Mouse (Mus musculus): ENCODE results near the gene Gbe1.

- TF ChIP-seq POLR2A (IDR thresholded peaks at IDR 0.05; ENCODE audit: borderline replicate concordance, low read depth, low read length): no peak
- no peak for TF ChIP-seq CTCF (IDR thresholded peaks at IDR 0.05; ENCODE audit: low read depth, low read length)
Measured at GRCm38 (mm10) chr16:70608358-70608757, 294.6 kb downstream of the Gbe1 start.
